Mouse (Mus musculus) forebrain, embryonic 10.5 days (tissue): Measurements from ENCODE around the gene Ran. TPM values are rescaled to one million over a fixed set of nuclear protein-coding genes. Genes with fewer than 3 reads are reported as not detected.

Experiments used
- DNase-seq: peaks from one replicate; pipeline ENCODE4 v3.0.0-alpha.2; 2017; ENCODE audit warnings: low spot score; ENCODE audit errors: extremely low spot score
- H3K27ac ChIP-seq: fragments of 300-500 bp; sonication (generic); 2 replicates; pipeline ENCODE4 v1.5.1; 2016; ENCODE audit warnings: mild to moderate bottlenecking
- H3K27me3 ChIP-seq: fragments of 300-500 bp; sonication (generic); 2 replicates; pipeline ENCODE4 v1.6.1; 2016; ENCODE audit warnings: mild to moderate bottlenecking; ENCODE audit not compliant: poor library complexity, severe bottlenecking
- H3K36me3 ChIP-seq: fragments of 300-500 bp; sonication (generic); replicated peaks from 2 replicates; pipeline ENCODE4 v1.6.1; 2016; ENCODE audit warnings: mild to moderate bottlenecking, moderate library complexity
- H3K4me1 ChIP-seq: fragments of 300-500 bp; sonication (generic); 2 replicates; pipeline ENCODE4 v1.6.1; 2016
- H3K4me3 ChIP-seq: fragments of 300-500 bp; sonication (generic); 2 replicates; pipeline ENCODE4 v1.5.1; 2016; ENCODE audit warnings: mild to moderate bottlenecking, moderate library complexity
- H3K9me3 ChIP-seq: fragments of 300-500 bp; sonication (generic); 2 replicates; pipeline ENCODE4 v1.6.1; 2016; ENCODE audit warnings: mild to moderate bottlenecking, moderate library complexity
- WGBS: fragments of 180-500 bp; shearing (Covaris S2); methylation state at CpG from one replicate; pipeline ENCODE4 v1.1.7; 2016; 5-methylcytosine and 5-hydroxymethylcytosine counted together
- polyA plus RNA-seq: library from polyadenylated mRNA; unstranded; fragments of >200 nt; fragmentation: Nextera tagmentation; extraction: Ambion mirVana; gene quantifications from 2 replicates; pipeline ENCODE4 v1.2.1, GENCODE M21; 2016

Gene Ran
- polyA plus RNA-seq, 1 experiment from 2014 or later = 1,091 TPM

DNA sequence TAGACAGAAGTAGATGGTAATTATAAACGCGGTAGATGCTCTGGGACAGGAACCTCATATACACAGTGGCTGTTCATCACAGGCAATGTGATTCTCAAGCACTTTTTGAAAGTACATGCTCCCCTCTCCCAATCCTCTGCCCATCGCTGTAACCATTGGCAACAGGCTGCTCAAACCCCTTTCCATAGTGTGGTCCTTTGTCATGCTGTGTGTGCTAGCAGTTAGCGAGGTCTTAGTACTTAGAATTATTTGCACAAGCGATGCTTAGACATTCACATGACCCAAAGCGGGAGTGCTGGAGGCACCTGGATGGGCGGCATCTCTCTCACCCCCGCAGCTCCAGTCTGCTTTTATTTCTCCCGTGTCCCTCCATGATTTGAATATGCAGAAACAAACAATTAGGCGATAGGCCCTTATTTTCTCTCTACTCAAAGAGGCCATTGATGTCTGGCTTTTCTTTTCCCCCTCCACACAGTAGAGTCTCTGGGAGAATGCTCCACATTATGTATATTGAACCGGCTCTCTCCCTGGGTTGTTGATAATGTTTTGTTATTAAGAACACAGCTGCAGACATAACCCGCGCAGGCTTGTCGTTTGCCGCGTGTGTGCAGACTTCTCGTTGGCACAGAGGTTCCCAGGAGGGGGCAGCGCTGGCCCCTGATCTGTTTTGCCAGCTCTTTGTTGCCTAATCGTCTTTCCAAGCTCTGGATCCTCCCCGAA, 32.9 kb downstream of the Ran start:
- Histone ChIP-seq H3K4me1 (peaks cover 25% of the 10 kb centered on the region), H3K36me3 (no peaks in the 10 kb centered on the region), H3K4me3 (peak overlapping the region; percentile 27; the same call in 1 of the 2 replicates), H3K27me3 (0 out of 2 replicates have a peak, but pooled peaks cover 3% of the 10 kb centered on the region), H3K9me3 (no peaks in the 10 kb centered on the region), H3K27ac (peak overlapping the region; percentile 81)
- 25% methylated on average over 20 of the region's 20 CpGs for WGBS
- DNase-seq = peak; percentile 47

DNA sequence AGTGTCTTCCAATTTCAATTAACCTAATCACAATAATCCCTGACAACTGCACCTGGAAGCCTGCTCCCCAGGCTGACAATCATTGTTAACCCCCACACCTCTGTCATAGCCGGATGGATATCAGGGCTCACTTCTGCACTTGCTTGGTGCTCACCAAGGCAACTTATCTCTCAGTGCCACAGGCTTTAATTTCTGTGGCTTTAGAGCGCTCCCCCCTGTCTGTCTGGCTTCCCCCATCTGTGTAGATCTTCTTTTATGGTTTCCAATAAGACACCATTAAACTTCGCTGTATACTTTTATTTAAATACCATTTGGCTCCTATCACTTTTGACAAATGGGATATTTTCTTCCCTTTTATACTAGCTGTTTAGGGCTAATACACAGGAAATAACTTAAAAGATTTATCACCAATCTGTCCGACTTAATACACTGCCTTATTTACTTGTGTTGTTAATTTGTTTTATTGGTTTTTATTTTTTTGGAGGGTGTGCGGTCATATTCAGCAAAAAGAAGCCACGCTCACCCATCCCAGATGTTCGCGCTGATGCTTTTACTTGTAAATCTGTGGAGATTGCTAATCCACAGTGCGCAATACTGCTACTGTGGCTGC, 34.9 kb downstream of the Ran start:
- Histone ChIP-seq H3K4me1 (peaks cover 13% of the 10 kb centered on the region), H3K27me3 (0 out of 2 replicates have a peak, but pooled peaks cover 3% of the 10 kb centered on the region), H3K36me3 (no peaks in the 10 kb centered on the region), H3K9me3 (no peaks in the 10 kb centered on the region), H3K4me3 (no peak overlapping the region), H3K27ac (no peak overlapping the region)
- WGBS = 86% methylated on average over 9 of the region's 9 CpGs
- DNase-seq = no peak

DNA sequence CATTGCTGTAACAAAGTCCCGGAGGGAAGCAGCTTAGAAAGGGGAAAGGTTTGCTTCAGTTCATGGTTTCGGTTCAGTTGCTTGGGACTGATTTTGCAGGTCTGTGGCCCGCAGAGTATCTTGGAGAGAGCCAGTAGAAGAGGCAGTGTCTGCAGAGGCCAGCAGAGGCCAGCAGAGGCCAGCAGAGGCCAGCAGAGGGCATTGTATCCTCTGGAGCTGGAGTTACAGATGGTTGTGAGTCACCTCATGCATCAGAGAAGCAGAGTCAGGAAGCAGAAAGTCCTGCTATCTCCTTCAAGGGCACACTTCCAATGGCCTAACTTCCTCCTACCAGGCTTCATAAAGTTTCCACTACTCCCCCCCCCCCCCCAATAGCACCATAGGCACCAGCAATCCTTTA, 39.2 kb downstream of the Ran start:
- DNase-seq = no peak
- Histone ChIP-seq H3K27me3 (peaks cover 27% of the 10 kb centered on the region), H3K27ac (no peak overlapping the region), H3K36me3 (no peaks in the 10 kb centered on the region), H3K9me3 (no peaks in the 10 kb centered on the region), H3K4me1 (peaks cover 8% of the 10 kb centered on the region), H3K4me3 (no peak overlapping the region)
- WGBS = 91% methylated on average over 3 of the region's 3 CpGs

DNA sequence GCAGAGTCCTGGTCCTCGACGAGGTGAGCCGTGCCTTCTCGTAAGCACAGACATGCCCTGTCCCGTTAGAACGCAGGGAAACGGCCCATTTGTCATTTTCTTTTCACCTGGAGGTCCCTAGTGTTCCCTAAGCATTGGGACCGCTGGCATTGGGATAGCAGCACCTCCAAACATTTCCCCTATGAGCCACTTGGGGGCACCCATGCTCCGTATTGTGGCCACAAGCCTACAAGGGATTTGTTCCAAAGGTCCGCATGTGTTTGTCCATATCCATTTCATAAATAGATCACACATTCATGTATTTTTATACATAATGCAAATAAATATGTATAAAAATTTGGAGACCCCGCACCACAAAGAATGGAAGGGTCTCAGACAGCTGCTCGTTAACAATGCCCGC, 41.7 kb downstream of the Ran start:
- Histone ChIP-seq H3K9me3 (no peaks in the 10 kb centered on the region), H3K4me3 (no peak overlapping the region), H3K27ac (no peak overlapping the region), H3K27me3 (peaks cover 27% of the 10 kb centered on the region), H3K36me3 (no peaks in the 10 kb centered on the region), H3K4me1 (peaks cover 9% of the 10 kb centered on the region)
- WGBS = 26% methylated on average over 13 of the region's 13 CpGs
- DNase-seq = peak; percentile 52

DNA sequence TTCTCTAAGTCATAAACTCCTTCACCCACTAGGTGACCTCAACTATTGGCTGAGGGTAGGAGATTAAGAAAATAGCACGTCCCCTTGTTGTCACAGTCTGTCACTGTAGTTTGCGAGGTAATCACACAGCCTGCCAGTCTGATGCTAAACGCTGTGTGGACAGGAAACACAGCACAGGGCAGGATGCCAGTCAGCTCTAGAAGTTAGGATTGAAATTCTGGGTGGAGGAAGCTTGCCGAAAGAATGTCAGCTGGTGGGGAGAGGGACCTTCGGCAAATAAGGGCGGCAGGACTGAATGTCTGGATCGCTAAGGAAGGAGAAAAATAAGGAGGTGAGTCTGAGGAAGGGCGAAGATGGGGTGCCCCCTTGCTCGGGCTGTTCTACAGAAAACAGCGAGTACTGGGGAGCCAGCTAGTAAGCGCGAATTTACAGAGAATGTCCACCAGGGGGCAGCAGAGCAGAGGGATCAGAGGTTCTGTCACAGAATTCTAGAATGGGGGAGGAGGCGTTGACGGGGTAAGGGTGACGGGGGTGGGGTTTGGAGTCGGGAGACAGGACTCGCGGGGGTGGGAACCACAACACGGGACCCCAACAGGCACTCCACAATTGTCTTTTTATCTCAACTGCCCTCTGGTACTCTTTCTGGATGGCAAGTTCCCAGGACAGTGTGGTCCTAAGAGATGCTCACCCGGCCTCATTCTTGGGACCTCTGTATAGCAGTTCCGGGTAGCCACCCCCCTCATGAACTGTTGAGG, 43.3 kb downstream of the Ran start:
- Histone ChIP-seq H3K27me3 (peaks cover 27% of the 10 kb centered on the region), H3K36me3 (no peaks in the 10 kb centered on the region), H3K27ac (peak overlapping the region; percentile 49; the same call in 1 of the 2 replicates), H3K4me3 (peak overlapping the region; percentile 40), H3K4me1 (peaks cover 9% of the 10 kb centered on the region), H3K9me3 (no peaks in the 10 kb centered on the region)
- peak; percentile 74 for DNase-seq
- WGBS = 16% methylated on average over 21 of the region's 21 CpGs

DNA sequence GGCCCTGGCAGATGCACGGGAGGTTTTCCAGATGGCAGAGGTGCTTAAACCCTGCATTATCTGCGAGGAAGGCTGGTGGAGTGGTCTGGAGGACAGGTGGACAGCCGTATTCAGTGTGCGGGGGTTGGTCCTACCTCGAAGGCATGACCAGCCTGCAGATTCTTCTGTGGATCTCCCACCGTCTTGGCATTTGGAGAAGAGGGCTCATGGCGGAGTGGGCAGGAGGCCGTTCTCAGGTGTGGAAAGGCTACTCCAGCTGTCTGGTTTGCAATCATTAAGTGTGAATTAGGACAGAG, 43.9 kb downstream of the Ran start:
- H3K27ac ChIP-seq = peak overlapping the region; percentile 49; the same call in 1 of the 2 replicates
- DNase-seq = no peak
- no peaks in the 10 kb centered on the region for H3K36me3 ChIP-seq
- H3K4me3 ChIP-seq = peak overlapping the region; percentile 40
- WGBS = 54% methylated on average over 8 of the region's 8 CpGs
- peaks cover 27% of the 10 kb centered on the region for H3K27me3 ChIP-seq
- H3K9me3 ChIP-seq = no peaks in the 10 kb centered on the region
- peaks cover 9% of the 10 kb centered on the region for H3K4me1 ChIP-seq

DNA sequence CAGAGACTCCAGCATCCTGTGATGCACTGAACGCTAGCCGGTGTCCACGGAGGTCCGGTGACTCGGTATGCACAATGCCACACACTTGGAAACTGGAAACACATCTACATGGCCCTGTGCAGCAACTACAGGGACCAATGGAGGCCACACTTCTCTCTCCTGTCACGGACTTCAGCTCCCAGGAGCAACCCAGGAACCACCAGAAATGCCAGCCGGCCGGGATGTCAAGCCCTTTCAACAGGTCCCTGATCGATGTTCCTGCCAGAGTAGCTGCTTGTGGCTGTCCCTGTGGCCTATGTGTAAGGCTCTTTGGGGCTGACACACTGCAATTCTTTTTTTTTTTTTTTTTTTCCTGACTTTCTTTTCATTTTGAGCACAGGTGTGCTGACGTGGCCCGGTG, 44.3 kb downstream of the Ran start:
- 78% methylated on average over 11 of the region's 11 CpGs for WGBS
- Histone ChIP-seq H3K36me3 (no peaks in the 10 kb centered on the region), H3K9me3 (no peaks in the 10 kb centered on the region), H3K27me3 (peaks cover 27% of the 10 kb centered on the region), H3K4me3 (no peak overlapping the region), H3K4me1 (peaks cover 9% of the 10 kb centered on the region), H3K27ac (no peak overlapping the region)
- no peak for DNase-seq

DNA sequence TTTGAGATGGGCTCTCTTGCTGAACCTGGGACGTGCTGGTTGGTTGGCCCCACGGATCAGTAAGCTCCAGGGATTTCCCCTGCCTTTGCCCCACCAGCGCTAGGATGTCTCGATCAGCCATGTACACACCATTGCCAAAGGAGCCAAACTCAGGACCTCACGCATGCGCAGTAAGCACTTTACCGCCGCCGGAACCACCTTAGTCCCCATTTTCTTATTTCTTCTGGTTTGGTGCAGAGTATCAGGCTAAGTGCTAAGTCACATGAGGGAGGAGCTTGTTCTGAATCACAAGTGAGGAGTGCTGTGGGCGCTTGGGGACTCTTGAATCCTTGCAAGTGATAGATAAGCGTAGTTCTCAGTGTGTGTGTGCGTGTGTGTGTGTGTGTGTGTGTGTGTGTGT, 45.4 kb downstream of the Ran start:
- no peak for DNase-seq
- Histone ChIP-seq H3K4me3 (no peak overlapping the region), H3K4me1 (peaks cover 9% of the 10 kb centered on the region), H3K27ac (no peak overlapping the region), H3K27me3 (peaks cover 27% of the 10 kb centered on the region), H3K9me3 (no peaks in the 10 kb centered on the region), H3K36me3 (no peaks in the 10 kb centered on the region)
- WGBS = 86% methylated on average over 12 of the region's 12 CpGs

DNA sequence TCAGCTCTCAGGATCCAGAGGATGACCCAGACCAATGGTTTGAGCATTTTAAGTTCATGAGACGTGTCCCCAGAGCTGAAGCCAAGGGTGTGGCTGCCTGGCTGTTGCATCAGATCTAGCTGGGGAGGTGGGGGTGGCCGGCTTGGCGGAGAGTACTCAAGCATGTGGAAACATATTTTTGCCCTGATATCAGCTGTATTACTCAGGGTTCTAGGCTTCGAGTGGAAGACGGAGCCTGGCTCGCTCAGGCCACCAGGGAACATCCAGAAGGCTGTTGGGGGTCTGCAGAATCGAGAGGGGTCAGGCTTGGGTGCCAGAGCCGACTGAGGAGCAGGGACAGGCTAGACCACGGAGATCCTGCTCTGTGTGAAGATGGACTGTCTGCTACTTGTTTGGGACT, 46.1 kb downstream of the Ran start:
- Histone ChIP-seq H3K36me3 (no peaks in the 10 kb centered on the region), H3K9me3 (no peaks in the 10 kb centered on the region), H3K27me3 (peaks cover 23% of the 10 kb centered on the region), H3K27ac (no peak overlapping the region), H3K4me3 (no peak overlapping the region), H3K4me1 (peaks cover 12% of the 10 kb centered on the region)
- DNase-seq = no peak
- 84% methylated on average over 9 of the region's 9 CpGs for WGBS

DNA sequence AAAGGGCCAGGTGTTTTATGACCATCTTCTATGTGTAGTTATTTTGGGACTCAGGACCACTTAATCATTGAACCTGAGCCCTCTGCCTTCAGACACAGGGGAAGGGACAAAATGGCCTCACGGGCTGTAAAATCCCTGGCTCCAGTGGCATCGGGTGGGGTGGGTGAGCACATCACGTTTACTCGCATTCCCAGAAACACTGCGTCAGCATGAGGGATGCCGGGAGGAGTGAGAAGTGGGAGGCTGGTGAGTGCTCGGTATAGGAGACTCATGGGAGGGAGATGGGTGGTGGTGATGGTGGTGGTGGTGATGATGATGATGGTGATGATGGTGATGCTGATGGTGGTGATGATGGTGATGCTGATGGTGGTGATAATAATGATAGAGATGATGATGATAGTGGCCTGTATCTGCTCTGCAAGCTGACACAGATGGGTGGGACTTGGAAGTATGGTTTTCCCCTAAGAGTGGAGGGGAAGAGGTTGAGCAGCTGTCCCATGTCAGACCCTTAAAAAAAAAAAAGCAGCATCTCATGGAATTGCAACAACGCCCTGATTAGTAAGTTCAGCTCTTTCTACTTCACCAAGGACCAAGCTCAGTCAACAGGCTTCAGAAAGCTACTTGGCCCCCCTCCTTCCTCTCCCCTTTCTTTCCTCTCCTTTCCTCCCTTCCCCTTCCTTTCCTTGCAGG, 46.8 kb downstream of the Ran start:
- 91% methylated on average over 8 of the region's 8 CpGs for WGBS
- no peak for DNase-seq
- Histone ChIP-seq H3K27ac (no peak overlapping the region), H3K4me3 (no peak overlapping the region), H3K9me3 (no peaks in the 10 kb centered on the region), H3K36me3 (no peaks in the 10 kb centered on the region), H3K27me3 (peaks cover 17% of the 10 kb centered on the region), H3K4me1 (peaks cover 14% of the 10 kb centered on the region)

DNA sequence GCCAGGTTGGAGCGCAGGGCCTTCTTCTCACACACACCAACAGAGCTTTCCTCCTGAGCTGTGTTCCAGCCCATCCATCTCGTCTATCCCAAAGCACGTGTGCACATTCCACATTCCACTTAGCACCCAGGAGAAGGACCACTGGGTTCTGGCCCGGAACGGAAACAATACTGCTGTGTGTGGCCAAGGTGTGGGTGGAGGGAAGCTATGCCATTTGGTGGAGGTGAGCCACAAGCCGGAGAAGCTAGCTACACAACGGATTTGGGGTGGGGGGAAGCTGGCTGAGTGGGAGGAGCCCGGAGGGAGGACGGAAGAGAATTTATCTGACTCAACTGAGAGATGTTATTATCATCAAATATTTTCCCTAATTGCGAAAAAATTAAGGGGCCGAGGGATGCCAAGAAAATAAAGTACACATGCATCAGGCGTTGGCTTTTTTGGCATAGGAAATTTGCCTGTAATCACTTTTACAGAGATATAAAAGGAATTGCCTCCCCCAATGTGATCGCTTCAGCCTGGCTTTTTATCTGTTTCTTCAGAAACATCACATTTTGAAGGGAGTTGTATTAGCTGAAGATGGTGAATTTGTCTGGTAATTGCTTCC, 47.5 kb downstream of the Ran start:
- H3K4me1 ChIP-seq = peaks cover 14% of the 10 kb centered on the region
- no peak overlapping the region for H3K27ac ChIP-seq
- WGBS = 88% methylated on average over 13 of the region's 13 CpGs
- peaks cover 11% of the 10 kb centered on the region for H3K27me3 ChIP-seq
- no peaks in the 10 kb centered on the region for H3K36me3 ChIP-seq
- DNase-seq = no peak
- H3K4me3 ChIP-seq = no peak overlapping the region
- no peaks in the 10 kb centered on the region for H3K9me3 ChIP-seq

DNA sequence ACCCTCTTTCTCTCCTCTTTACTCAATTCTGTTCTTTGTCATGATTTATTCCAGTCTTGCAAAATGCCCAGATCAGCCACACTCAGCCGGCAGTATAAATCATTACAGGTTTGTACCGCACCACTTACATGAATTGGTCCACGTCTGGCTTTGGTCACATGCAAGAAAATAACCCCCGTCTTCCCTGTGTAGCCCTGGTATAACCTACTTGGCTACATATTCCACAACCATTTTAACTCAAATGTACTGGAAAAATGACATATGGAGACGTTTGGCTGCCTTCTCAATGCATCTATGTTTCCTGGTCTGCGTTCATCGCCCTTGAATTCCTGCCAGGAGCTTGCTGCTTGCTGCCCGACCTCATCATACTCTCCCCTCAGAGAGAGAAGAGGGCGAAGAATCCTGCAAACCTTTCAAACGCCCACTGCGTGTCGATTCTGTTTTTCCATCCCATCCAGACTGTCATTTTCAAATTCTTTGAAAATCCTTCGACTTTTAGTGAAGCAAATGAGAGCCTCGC, 52.0 kb downstream of the Ran start:
- WGBS = 89% methylated on average over 14 of the region's 14 CpGs
- H3K9me3 ChIP-seq = no peaks in the 10 kb centered on the region
- H3K4me3 ChIP-seq = no peak overlapping the region
- no peaks in the 10 kb centered on the region for H3K36me3 ChIP-seq
- H3K27me3 ChIP-seq = no peaks in the 10 kb centered on the region
- H3K4me1 ChIP-seq = peaks cover 5% of the 10 kb centered on the region; the same call in 1 of the 2 replicates
- no peak for DNase-seq
- H3K27ac ChIP-seq = no peak overlapping the region
